Mouse (Mus musculus): Measurements from ENCODE around the gene Abca12.

DNA sequence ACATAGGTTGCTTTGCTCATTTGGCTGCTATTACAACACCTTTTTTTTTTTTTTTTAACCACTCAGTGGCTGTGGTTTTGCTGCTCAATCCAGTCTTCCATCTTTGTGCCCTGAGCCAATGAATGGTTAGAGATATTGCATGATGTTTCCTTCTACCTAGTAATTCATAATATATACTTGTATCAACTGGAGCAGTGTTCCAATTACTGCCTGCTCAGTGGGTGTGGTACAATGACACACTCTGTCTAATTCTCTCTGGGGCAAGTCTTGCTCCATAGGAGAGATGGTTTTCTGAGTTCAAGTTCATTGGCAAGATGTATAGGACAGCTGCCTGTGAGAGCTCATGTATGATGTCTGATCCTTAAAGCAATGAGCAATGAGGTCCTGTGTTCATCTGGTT lies 44.4 kb downstream of the Abca12 start:
- no peak for TF ChIP-seq CTCF (IDR thresholded peaks at IDR 0.05)
- no peak for TF ChIP-seq EP300 (IDR thresholded peaks at IDR 0.05)
